Mouse (Mus musculus) lung, postnatal 25 days (tissue): ENCODE measurements around the gene Grm8.

ENCODE experiments used
- DNase-seq: peaks from one replicate; pipeline ENCODE4 v3.0.0; 2022; ENCODE audit warnings: low spot score

The Grm8 gene

DNA sequence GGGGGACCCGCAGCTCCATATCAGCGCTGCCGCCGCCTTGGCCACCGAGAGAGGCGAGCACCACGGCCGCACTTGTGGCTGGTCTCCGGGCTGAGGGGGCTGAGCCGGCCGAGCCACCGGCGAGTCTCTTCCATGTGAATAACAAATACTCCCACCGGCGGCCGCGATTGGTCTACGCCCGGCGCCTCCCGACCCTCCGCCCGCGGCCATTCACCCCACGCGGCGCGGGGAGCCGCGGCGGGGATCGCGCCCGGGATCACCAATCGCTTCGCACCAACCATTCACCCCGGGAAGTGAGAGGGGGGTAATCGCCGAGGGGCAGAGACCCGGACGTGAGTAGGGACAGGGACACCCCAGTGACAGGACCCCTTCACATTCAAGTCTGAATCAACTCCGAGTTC is at the start of gene Grm8:
TSS of gene Grm8 (minus strand) at position 178 of the 401 bp plus-strand sequence.
- DNase-seq = no peak

- no peak for DNase-seq
Observed at GRCm38 (mm10) chr6:28169851-28170539, 35.0 kb upstream of the Grm8 start.

DNA sequence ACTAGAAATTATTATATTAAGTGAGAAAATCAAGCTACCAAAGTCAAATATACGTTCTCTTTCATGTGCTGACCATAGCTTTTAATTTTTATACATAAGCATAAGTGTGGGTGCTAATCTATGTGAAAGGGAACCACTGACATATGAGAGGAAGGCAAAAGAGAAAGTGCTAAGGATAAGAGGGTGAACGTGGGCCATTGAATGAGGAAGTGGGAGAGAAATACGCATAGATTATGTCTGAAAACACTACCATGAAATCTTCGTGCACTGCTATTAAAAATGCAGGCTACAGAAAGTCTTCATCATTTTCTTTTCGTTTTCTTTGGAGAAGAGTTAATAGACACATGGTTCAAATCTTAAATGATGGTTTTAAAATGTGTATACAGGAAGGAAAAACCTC is 25.4 kb upstream of the Grm8 start:
- DNase-seq = no peak

DNA sequence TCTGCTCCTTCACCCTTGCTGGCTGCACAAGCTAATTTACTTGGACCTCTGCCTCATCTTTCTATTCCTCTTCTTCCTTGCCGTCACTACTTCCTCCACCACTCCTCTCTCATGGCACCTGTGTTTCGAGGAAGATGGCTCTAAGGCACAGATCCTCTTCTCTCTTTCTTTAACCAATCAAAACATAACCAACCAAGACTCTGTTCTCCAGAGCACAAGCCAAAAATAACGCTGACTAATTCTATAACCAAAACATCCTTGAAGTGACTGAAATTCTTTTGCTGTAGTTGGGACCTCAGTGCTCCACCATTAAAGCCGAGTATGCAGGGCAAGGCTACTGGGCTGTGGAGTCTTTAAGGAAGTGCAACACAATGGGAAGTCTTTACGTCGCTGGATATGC is 11.5 kb upstream of the Grm8 start:
- no peak for DNase-seq

- no peak for DNase-seq
Observed at GRCm38 (mm10) chr6:28142332-28142731, 7.4 kb upstream of the Grm8 start.

- peak; percentile 68 for DNase-seq
Observed at GRCm38 (mm10) chr6:28135411-28136233, 644 bp upstream of the Grm8 start.

GRCm38 (mm10) chr6:28134251-28134801 is 652 bp downstream of the Grm8 start:
- no peak for DNase-seq

GRCm38 (mm10) chr6:28133206-28134063 is 1.5 kb downstream of the Grm8 start:
- DNase-seq = no peak

DNA sequence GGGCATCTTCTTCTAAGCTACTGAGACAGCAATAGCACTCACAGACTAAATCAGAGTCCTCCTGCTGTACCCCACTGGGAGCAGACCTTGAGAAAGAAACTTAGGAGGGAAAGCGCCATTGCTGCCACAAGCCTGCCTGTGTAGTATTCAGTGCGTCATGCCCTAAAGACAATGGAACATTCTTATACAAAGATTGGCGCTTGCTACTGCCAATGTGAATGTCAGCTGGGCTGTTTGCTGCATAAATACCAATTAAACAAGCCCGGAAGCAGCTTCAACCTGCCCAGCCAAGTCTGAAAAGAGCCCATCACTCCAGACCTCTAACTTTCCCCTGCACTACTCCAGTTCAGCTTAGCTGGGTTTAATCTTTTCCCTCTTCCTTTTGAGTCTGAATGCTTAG is 2.9 kb downstream of the Grm8 start:
- DNase-seq = no peak

GRCm38 (mm10) chr6:28128871-28129270 is 6.1 kb downstream of the Grm8 start:
- no peak for DNase-seq

DNA sequence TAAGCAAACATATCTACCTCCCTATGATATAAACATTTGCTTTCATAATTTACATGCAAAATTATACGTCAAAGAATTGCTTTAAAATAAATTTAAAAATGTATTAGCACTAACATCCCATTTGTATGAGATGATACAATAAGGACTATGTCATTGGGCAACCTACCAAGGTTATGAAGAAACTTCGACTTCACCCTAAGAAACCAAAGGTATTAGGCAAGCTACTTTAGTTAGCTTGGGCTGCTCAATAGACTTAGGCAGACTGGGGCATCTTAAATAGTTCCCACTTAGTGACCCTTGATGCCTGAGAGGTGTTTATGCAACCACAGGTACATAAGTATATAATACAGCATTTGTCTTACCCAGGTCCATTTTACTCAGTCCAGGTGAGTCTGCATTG is 19.5 kb downstream of the Grm8 start:
- no peak for DNase-seq

GRCm38 (mm10) chr6:28114916-28115315 is 20.1 kb downstream of the Grm8 start:
- DNase-seq = no peak

GRCm38 (mm10) chr6:28111551-28111950 is 23.4 kb downstream of the Grm8 start:
- no peak for DNase-seq

DNA sequence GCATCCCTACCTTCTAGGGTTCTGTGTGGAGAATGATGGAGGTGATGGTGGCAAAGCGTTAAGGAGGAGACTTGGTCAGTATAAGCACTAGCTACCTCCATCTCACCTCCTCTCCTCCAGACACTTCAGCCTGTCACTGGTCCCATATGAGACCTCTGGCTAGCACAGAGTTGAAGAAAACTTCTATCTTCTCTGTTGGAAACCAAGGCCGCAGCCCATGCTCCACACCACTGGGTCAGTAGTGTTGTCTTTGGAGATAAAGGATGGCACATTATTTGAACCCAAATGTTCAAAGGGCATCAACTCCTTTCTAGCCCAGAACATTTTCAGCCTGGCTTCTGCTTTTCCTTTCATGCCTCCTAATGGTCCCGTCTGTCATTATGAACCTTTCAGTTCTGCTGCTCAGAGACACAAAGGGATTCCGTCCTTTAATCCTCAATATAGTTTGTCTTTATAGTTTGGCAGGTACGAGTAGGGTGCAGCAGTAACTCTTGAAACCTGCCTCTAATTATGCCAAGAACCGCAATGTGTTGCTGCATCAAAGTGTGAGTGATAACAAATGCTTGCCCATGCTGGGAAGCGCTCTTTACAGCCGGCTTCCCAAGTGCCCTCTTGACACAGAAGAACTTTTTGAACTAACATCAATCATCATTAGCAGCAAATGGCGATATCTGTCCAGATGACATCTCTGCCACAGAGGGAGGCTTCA is 32.2 kb downstream of the Grm8 start:
- DNase-seq = no peak

DNA sequence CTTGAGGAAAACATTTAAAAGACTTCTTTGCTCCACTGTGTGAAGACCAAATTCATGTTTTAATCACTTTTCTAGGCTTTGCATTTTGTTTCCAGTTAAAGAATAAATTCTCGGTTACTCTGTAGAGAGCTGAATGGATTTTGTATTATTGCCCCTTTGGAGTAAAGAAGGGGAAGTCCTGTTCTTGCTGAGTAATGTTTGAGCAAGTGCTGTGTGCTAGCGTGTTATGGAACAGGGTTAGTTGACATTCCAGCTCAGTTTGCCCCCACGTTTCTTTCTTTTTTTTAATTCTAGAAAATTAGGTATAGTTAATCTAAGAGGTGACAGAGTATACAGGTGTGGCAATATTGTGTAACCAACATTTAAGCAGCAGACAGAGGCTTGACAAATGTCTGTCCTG is 35.0 kb downstream of the Grm8 start:
- DNase-seq = no peak

- no peak for DNase-seq
Observed at GRCm38 (mm10) chr6:28092511-28092910, 42.5 kb downstream of the Grm8 start.

DNA sequence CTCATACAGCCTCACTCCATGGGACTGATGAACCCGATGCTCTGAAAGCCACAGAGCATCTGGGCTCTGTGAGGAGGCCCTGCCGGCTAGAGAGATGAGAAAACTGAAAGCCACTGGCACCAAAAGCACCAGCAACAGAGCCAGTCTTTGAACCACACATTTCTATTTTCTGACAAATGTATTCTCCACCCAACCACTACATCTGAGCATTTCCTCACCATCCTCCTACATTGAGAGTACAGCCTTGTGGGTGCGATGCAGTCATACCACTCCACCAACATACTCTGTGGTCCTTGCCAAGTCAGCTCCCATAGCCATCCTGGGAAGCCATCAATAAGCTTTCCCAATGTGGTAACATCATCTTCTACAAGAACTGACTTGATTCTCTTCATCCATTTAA is 43.1 kb downstream of the Grm8 start:
- no peak for DNase-seq

- DNase-seq = no peak
Observed at GRCm38 (mm10) chr6:28090981-28091380, 44.0 kb downstream of the Grm8 start.

DNA sequence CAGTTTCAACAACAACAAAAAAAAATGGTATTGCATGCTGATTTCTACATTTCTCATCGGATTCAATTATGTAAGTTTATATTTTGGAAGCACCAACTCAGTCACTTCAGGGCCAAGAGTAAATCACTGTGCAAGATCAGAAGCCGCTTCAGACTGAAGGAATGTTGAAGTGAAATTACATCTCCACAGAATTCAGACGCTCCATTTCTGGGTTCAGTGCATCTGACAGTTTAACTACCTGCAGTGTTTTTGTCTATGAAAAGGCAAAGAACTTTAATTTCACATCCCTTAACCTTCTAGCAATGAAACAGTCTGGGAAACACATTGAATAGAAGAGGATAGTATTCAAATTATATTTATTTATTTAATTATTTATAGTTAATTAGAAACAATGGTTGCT is 59.4 kb downstream of the Grm8 start:
- DNase-seq = no peak

DNA sequence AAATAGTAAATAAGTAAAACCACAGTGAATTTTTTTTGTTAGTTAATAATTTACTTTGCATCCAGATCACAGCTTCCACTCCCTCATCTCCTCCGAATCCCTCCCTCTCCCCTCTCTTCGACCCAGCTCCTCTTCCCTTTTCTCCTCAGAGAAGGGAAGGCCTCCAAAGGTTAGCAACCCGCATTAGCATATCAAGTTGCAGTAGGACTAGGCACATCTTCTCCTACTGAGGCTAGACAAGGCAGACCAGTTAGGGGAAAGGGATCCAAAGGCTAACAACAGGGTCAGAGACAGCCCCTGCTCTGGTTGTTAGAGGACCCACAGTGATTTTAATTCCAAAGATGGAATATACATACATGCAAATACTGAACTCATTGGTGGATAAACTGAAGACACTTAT is 60.5 kb downstream of the Grm8 start:
- no peak for DNase-seq

DNA sequence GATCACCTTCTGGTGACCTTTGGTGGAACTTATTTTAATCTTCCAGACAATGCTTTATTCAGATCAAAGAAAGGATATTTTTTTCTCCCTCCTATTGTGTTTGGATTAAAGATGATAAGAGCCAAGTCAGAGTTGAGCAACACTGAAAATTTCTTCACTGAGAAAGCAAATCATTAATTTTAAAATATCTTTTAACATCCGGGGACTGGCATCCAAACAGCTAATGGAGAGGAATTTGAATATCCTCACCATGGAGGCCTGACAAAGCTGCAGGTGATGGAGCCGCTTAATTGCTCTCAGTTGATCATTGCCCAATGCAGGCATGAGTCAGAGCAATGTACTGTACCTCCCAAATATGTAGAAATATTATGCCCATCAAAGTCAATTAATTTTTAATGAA is 83.0 kb downstream of the Grm8 start:
- DNase-seq = no peak

- DNase-seq = no peak
Observed at GRCm38 (mm10) chr6:28042339-28042738, 92.6 kb downstream of the Grm8 start.
